ENCODE assay signal across 8 mouse cellular contexts in the genomic region with DNA sequence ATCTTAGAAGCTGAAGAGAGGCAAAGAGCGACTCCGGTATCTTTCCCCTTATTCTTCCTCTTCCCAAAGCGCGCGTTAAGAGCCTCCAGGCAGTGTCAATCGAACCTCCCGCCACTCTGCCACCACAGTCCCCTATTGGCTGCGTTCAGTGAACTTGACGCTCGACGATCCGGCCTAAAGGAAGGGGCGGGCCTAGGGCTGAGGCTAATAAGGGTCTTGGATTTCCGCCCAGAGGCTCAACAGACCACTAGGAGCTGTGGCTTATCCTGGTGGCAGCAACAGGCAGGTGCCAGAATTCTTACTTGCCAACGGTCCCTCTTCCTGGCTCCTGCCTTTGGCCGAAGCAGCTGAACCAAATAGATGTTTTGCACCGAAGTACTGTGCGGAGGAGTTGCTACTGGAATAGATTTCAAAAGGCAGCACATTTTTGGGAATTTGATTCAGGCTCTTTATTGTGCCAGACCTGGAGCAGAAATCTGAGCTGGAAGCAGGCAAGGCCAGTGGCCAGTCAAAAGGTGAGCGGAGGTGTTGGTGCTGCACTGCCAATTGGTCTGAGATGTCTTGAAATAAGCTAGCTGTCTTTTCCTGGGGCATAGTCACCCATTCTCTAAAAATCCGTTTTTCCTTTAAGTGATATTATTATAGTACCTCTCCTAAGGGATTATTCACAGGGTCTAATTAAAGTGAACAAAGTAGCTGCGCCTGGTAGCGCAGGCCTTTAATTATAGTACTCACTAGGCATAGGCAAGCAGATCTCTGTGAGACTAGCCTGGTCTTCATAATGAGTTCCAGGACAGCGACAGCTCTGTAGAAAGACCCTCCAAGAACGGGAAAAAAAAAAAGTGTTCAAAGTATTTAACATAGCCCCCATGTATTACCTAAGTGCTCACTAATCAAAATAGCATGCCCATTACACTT. TPM values are rescaled to one million over a fixed set of nuclear protein-coding genes. Genes with fewer than 3 reads are reported as not detected.
DNase-seq lines count a peak whose midpoint lies in the region; ATAC-seq lines count a peak whose summit lies in the region.

A gene (minus strand): TSS at position 89 of the 918 bp plus-strand sequence.
A gene (plus strand): TSS at position 239 of the 918 bp plus-strand sequence.

- peak; percentile 91 for DNase-seq in Muller cell, postnatal 12 days (ENCODE audit: inconsistent ontology term)
- peak; percentile 68 for DNase-seq in cerebellum, adult 8-10 months
- DNase-seq in forelimb bud, embryonic 11.5 days (ENCODE audit: low read depth, low spot score), result peak; percentile 95
- peak; percentile 80 for DNase-seq in layer of hippocampus, adult 9-11 months
- peak; percentile 92 for DNase-seq in lung, postnatal 10 days
- DNase-seq in ovary, postnatal 14 days (ENCODE audit: low spot score), result peak; percentile 62
- DNase-seq in thymus, postnatal 10 days (ENCODE audit: low spot score in 2 of 2), result peak; percentile 60 to 78

- ATAC-seq in hematopoietic stem cell, adult 5-6 weeks (replicated peaks in 1 of 2; ENCODE audit: insufficient read depth in 1 of 2, low FRiP score in 2 of 2, low TSS enrichment in 1 of 2, low read depth in 1 of 2, poor library complexity in 2 of 2, severe bottlenecking in 2 of 2), result peak; percentile 97 to 98

RNA-seq across cellular contexts. Expression of the first gene that starts in this region (rescaled TPM):
- 16.8 and 17.9 TPM in 2 replicates for total RNA-seq in hematopoietic stem cell, adult 5-6 weeks (2017)

RNA-seq across cellular contexts. Expression of the second gene that starts in this region (rescaled TPM):
- 14.2 and 21.8 TPM in 2 replicates for total RNA-seq in hematopoietic stem cell, adult 5-6 weeks (2017)

Comparison
In these comparisons a context has a peak if more than half of its experiments do, and no peak if none do; other contexts are left out.
1. Peak in every context shown above with its lines: DNase-seq and ATAC-seq.